ENCODE assay signal across 8 mouse cellular contexts in genomic region chr6:100439071-100439737, GRCm38 (mm10).
DNase-seq lines count a peak whose midpoint lies in the region; ATAC-seq and TF ChIP-seq lines count a peak whose summit lies in the region.

No protein-coding gene starts in this region.

- no peaks in the 10 kb centered on the region for H3K9me3 ChIP-seq in liver, embryonic 11.5 days (ENCODE audit: control insufficient read depth, low read length)
- no peaks in the 10 kb centered on the region for H3K9me3 ChIP-seq in forebrain, embryonic 10.5 days

- H3K4me3 ChIP-seq in liver, embryonic 11.5 days (ENCODE audit: low read depth, low read length), result peak overlapping the region; percentile 27; the same call in 1 of the 2 replicates
- peak overlapping the region; percentile 40 for H3K4me3 ChIP-seq in forebrain, embryonic 10.5 days
- no peak overlapping the region for H3K4me3 ChIP-seq in kidney, adult 2 months (ENCODE audit: insufficient read depth, low read depth, low read length)

- TF ChIP-seq CTCF in kidney, adult 2 months (conservative IDR thresholded peaks at IDR 0.05; ENCODE audit: insufficient read depth, insufficient read length, low read depth, low read length), result no peak

- no peak for DNase-seq in liver, embryonic 11.5 days (ENCODE audit: low spot score)
- DNase-seq in liver, result no peak
- no peak for DNase-seq in forebrain, embryonic 10.5 days (ENCODE audit: extremely low spot score, low spot score)
- DNase-seq in left cerebral cortex, postnatal 36 days (ENCODE audit: low spot score in 2 of 2), result peak; percentile 17 to 24
- no peak for DNase-seq in thymus, postnatal 10 days (ENCODE audit: low spot score in 2 of 2)
- DNase-seq in kidney, adult 2 months, result no peak
- DNase-seq in heart, adult 8-10 months (ENCODE audit: low spot score), result no peak

- H3K4me1 ChIP-seq in liver, embryonic 11.5 days (replicated peaks; ENCODE audit: control insufficient read depth, insufficient read depth, low read length), result peaks cover 5% of the 10 kb centered on the region
- peaks cover 34% of the 10 kb centered on the region for H3K4me1 ChIP-seq in forebrain, embryonic 10.5 days
- H3K4me1 ChIP-seq in kidney, adult 2 months (ENCODE audit: control insufficient read depth, insufficient read depth, low read length), result no peaks in the 10 kb centered on the region

- ATAC-seq in liver, embryonic 11.5 days (replicated peaks; ENCODE audit: low FRiP score), result no peak
- peak; percentile 57 for ATAC-seq in neutrophil, adult 5-6 weeks (ENCODE audit: extremely low read depth, insufficient number of reproducible peaks, low FRiP score, poor library complexity, severe bottlenecking)

- H3K36me3 ChIP-seq in liver, embryonic 11.5 days (ENCODE audit: control insufficient read depth, insufficient read depth, low read length), result no peaks in the 10 kb centered on the region
- H3K36me3 ChIP-seq in forebrain, embryonic 10.5 days (replicated peaks), result no peaks in the 10 kb centered on the region
- H3K36me3 ChIP-seq in kidney, adult 2 months (ENCODE audit: control insufficient read depth, insufficient read depth, low read length), result no peaks in the 10 kb centered on the region

- TF ChIP-seq POLR2A in kidney, adult 2 months (IDR thresholded peaks at IDR 0.05; ENCODE audit: low read depth, low read length), result no peak

- peaks cover 9% of the 10 kb centered on the region for H3K27me3 ChIP-seq in liver, embryonic 11.5 days (replicated peaks; ENCODE audit: control insufficient read depth, insufficient read depth, low read length)
- H3K27me3 ChIP-seq in forebrain, embryonic 10.5 days (ENCODE audit: poor library complexity, severe bottlenecking), result peaks cover 100% of the 10 kb centered on the region
- no peaks in the 10 kb centered on the region for H3K27me3 ChIP-seq in kidney, adult 2 months (replicated peaks; ENCODE audit: control insufficient read depth, insufficient read depth, low read length)

- peak overlapping the region; percentile 50 for H3K4me2 ChIP-seq in liver, embryonic 11.5 days

- H3K9ac ChIP-seq in liver, embryonic 11.5 days (ENCODE audit: low read depth, low read length), result no peak overlapping the region

- intact Hi-C loops in left cerebral cortex, postnatal 36 days (cut with DNase I), result loop anchor here (5.0 kb wide), 1 partner anchor 152 kb away; the partner anchor contains the start of gene Rybp

- WGBS in liver, embryonic 11.5 days, result 8% methylated on average over 8 of the region's 8 CpGs
- WGBS in forebrain, embryonic 10.5 days, result 7% methylated on average over 8 of the region's 8 CpGs
- 26% methylated on average over 8 of the region's 8 CpGs for WGBS in kidney, adult 2 months

- no peak overlapping the region for H3K27ac ChIP-seq in liver, embryonic 11.5 days (ENCODE audit: low read depth, low read length)
- H3K27ac ChIP-seq in forebrain, embryonic 10.5 days, result no peak overlapping the region
- H3K27ac ChIP-seq in kidney, adult 2 months (ENCODE audit: insufficient read depth, low read depth, low read length), result no peak overlapping the region

Comparison
In these comparisons a context has a peak if more than half of its experiments do, and no peak if none do; other contexts are left out.
1. DNase-seq: peak in left cerebral cortex, postnatal 36 days (2 of 2); none in liver, embryonic 11.5 days (single experiment), liver (single experiment), forebrain, embryonic 10.5 days (single experiment), thymus, postnatal 10 days (0 of 2), kidney, adult 2 months (single experiment) and heart, adult 8-10 months (single experiment).